In the genomic region with DNA sequence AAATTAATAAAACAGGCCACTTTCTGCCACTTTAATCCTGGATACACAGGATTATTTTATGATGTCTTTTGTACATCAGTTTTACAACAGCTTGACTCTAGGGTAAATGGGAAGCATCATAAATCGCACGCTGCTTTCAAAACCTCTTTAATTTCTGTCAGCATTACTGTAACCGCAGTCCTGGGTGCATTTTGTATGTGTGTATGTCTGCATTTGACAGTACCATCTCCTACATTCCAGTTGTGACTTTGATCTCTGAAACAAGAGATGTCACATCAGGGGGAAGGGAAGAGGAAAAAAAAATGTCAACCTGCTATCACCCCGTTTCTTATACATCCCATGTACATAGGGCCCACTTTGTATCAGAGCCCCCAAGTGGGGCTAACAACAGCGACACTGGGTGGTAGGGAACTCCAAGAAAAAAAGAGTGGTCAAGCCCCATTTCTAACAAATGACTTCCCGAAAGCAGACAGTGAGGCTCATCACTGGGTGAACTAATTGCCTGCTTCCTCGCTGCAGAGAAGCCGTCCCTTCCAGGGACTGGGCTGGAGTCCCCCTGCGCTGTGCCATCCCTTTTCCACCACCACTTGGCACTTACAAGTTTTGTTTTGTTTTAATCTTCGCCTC, we compare ENCODE assay signal across 9 mouse cellular contexts. TPM values are rescaled to one million over a fixed set of nuclear protein-coding genes. Genes with fewer than 3 reads are reported as not detected.
DNase-seq lines count a peak whose midpoint lies in the region; ATAC-seq and TF ChIP-seq lines count a peak whose summit lies in the region.
"Had no signal": no experiment of that assay in that cellular context is flagged by ENCODE, and none has a peak within 500 bp of the region (broad histone marks: within the 10 kb centered on the region; RNA-seq: fewer than 3 reads in every experiment).

No protein-coding gene starts in this region.

- H3K36me3 ChIP-seq in heart, embryonic 13.5 days, result no peaks in the 10 kb centered on the region
- no peaks in the 10 kb centered on the region for H3K36me3 ChIP-seq in embryonic facial prominence, embryonic 12.5 days
- no peaks in the 10 kb centered on the region for H3K36me3 ChIP-seq in intestine, postnatal 0 days (ENCODE audit: control insufficient read depth, insufficient read depth)
- no peaks in the 10 kb centered on the region for H3K36me3 ChIP-seq in myocyte (ENCODE audit: control insufficient read depth, insufficient read depth)
- H3K36me3 ChIP-seq: G1E had no signal

- peak overlapping the region; percentile 75 for H3K4me3 ChIP-seq in heart, embryonic 13.5 days
- H3K4me3 ChIP-seq in embryonic facial prominence, embryonic 12.5 days, result peak overlapping the region; percentile 67
- peak overlapping the region; percentile 72 for H3K4me3 ChIP-seq in intestine, postnatal 0 days (ENCODE audit: low read depth, low read length)
- peak overlapping the region; percentile 52 for H3K4me3 ChIP-seq in myocyte

- H3K27ac ChIP-seq in heart, embryonic 13.5 days (replicated peaks), result no peak overlapping the region
- peak overlapping the region; percentile 95 for H3K27ac ChIP-seq in embryonic facial prominence, embryonic 12.5 days
- H3K27ac ChIP-seq in intestine, postnatal 0 days (ENCODE audit: low read depth, low read length), result no peak overlapping the region

- 22% methylated on average over 10 of the region's 10 CpGs for WGBS in heart, embryonic 13.5 days
- WGBS in embryonic facial prominence, embryonic 12.5 days, result 13% methylated on average over 10 of the region's 10 CpGs
- WGBS in intestine, postnatal 0 days, result 12% methylated on average over 10 of the region's 10 CpGs

- peak overlapping the region; percentile 46 for H3ac ChIP-seq in myocyte (ENCODE audit: control insufficient read depth, insufficient read length)

- no peak for ATAC-seq in heart, embryonic 13.5 days (ENCODE audit: extremely low read depth, insufficient number of reproducible peaks, low FRiP score, low TSS enrichment)
- ATAC-seq in embryonic facial prominence, embryonic 12.5 days (ENCODE audit: insufficient number of reproducible peaks, insufficient read depth, low FRiP score, low TSS enrichment), result no peak
- no peak for ATAC-seq in intestine, postnatal 0 days

- peak overlapping the region; percentile 81 for H3K9ac ChIP-seq in heart, embryonic 13.5 days
- peak overlapping the region; percentile 91 for H3K9ac ChIP-seq in embryonic facial prominence, embryonic 12.5 days
- peak overlapping the region; percentile 53; the same call in 1 of the 2 replicates for H3K9ac ChIP-seq in intestine, postnatal 0 days (ENCODE audit: low read depth, low read length)

- H3K4me2 ChIP-seq in heart, embryonic 13.5 days, result peak overlapping the region; percentile 98
- H3K4me2 ChIP-seq in embryonic facial prominence, embryonic 12.5 days (replicated peaks), result peak overlapping the region; percentile 81
- H3K4me2 ChIP-seq in intestine, postnatal 0 days (replicated peaks; ENCODE audit: low read depth), result peak overlapping the region; percentile 90
- H3K4me2 ChIP-seq in myocyte (ENCODE audit: low read depth), result peak overlapping the region; percentile 73

- H3K9me3 ChIP-seq in heart, embryonic 13.5 days, result no peaks in the 10 kb centered on the region
- no peaks in the 10 kb centered on the region for H3K9me3 ChIP-seq in embryonic facial prominence, embryonic 12.5 days
- H3K9me3 ChIP-seq in intestine, postnatal 0 days (ENCODE audit: control insufficient read depth), result no peaks in the 10 kb centered on the region

- TF ChIP-seq POLR2A in myocyte (IDR thresholded peaks at IDR 0.05; ENCODE audit: insufficient read length, low read depth), result no peak

- peaks cover 13% of the 10 kb centered on the region for H3K4me1 ChIP-seq in heart, embryonic 13.5 days
- peaks cover 32% of the 10 kb centered on the region for H3K4me1 ChIP-seq in embryonic facial prominence, embryonic 12.5 days
- no peaks in the 10 kb centered on the region for H3K4me1 ChIP-seq in intestine, postnatal 0 days (replicated peaks; ENCODE audit: control insufficient read depth, insufficient read depth, low read length)

- TF ChIP-seq CTCF in intestine, postnatal 0 days (IDR thresholded peaks at IDR 0.05; ENCODE audit: low read depth), result peak; percentile 32; the same call in 1 of the 2 replicates

- DNase-seq in heart, postnatal 4 days, result no peak
- DNase-seq in urinary bladder, postnatal 14 days (ENCODE audit: low spot score), result no peak
- DNase-seq in adrenal gland, postnatal 25 days, result no peak
- no peak for DNase-seq in cerebellum, adult 9-11 months

- peaks cover 53% of the 10 kb centered on the region for H3K79me2 ChIP-seq in myocyte (ENCODE audit: control insufficient read depth, insufficient read depth)

- H3K27me3 ChIP-seq in heart, embryonic 13.5 days (replicated peaks), result peaks cover 76% of the 10 kb centered on the region
- no peaks in the 10 kb centered on the region for H3K27me3 ChIP-seq in embryonic facial prominence, embryonic 12.5 days
- H3K27me3 ChIP-seq in intestine, postnatal 0 days (replicated peaks; ENCODE audit: control insufficient read depth, insufficient read depth, low read length), result peaks cover 47% of the 10 kb centered on the region
- H3K27me3 ChIP-seq in myocyte (ENCODE audit: control insufficient read depth, insufficient read depth, insufficient read length), result no peaks in the 10 kb centered on the region

TF ChIP-seq in myocyte, 11 proteins besides CTCF, POLR2A, EP300 and RAD21:
- TF ChIP-seq POLR2AphosphoS2 (IDR thresholded peaks at IDR 0.05; ENCODE audit: insufficient read length, low read depth) (peak; percentile 8), E2F4 (IDR thresholded peaks at IDR 0.05; ENCODE audit: insufficient read depth) (no peak), CEBPB (IDR thresholded peaks at IDR 0.05; ENCODE audit: insufficient read depth, poor library complexity, severe bottlenecking) (no peak), TCF3 (IDR thresholded peaks at IDR 0.05; ENCODE audit: insufficient read length, low read depth) (no peak), REST (IDR thresholded peaks at IDR 0.05; ENCODE audit: insufficient read depth, insufficient read length) (no peak), TCF12 (IDR thresholded peaks at IDR 0.05; ENCODE audit: insufficient read depth, poor library complexity, severe bottlenecking) (no peak)

RNA-seq across cellular contexts. Expression of gene Bnc2, which starts 1.3 kb away (rescaled TPM):
- polyA plus RNA-seq in heart, embryonic 13.5 days (2015; fragmentation: Nextera tagmentation; extraction: Ambion mirVana), result 1.4 and 1.7 TPM in 2 replicates
- 1 to 10 TPM; 3.0 to 3.4 TPM for total RNA-seq in heart, postnatal 4 days (2021)
- 41.6 and 44.5 TPM in 2 replicates for polyA plus RNA-seq in embryonic facial prominence, embryonic 12.5 days (2016; fragmentation: Nextera tagmentation; extraction: Ambion mirVana)
- 5.8 and 6.4 TPM in 2 replicates for polyA plus RNA-seq in intestine, postnatal 0 days (2015; fragmentation: Nextera tagmentation; extraction: Ambion mirVana)
- 6.4 TPM for polyA plus RNA-seq in myocyte (2012; fragmentation: generic; extraction: Trizol)
- total RNA-seq in adrenal gland, postnatal 25 days (2021), result 7.3 and 10.3 TPM in 2 replicates
- polyA plus RNA-seq: G1E had no signal
